Mouse (Mus musculus) frontal cortex, postnatal 10 days (tissue): Measurements from ENCODE around the gene Snd1.
A peak's percentile ranks its signal among the peaks of the same experiment; 100 is the strongest.

Source experiments
- DNase-seq, 2 experiments: peaks; one replicate each; pipeline ENCODE4 v3.0.0; 2022; ENCODE audit warnings: low spot score in 2 of 2, mixed read lengths in 1 of 2

Snd1 gene

DNA sequence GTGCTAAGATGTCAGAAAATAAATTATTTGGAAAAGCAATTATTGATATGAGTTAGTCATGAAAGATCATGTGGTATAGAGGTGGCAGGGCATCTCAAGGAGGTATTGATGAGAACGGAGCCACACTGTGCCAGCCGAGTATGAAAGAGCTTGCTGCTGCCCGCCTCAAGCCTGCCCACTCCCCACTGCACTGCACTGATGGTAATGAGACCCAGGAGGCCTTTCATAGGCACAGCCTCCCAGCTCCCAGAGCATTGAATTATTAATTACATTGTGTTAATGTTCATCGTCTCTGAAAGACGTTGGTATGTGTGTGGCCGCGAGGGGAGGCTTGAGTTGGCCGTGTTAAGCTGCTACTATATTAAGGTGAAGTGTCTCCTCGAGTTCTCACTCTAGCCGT, 390.2 kb downstream of the Snd1 start:
- DNase-seq: no peak

DNA sequence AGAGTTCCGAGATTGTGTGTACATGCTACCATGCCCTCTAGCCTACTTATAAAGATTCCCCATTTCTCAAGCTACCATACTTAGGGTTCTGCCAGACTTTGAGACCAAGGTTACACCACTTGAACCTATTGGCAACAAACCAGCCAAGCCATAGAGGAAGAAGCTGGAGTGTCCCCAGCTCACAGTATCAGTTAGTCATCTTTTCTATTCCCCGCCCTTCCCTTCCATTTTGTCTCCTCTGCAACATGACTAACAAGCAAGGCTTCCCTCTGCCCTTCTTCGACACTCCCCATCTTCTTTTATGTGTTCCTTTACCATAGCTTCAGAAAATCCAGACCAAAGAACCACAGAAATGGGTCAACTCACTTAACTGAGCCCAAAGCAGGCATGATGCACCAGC, 391.3 kb downstream of the Snd1 start:
- no peak for DNase-seq

DNA sequence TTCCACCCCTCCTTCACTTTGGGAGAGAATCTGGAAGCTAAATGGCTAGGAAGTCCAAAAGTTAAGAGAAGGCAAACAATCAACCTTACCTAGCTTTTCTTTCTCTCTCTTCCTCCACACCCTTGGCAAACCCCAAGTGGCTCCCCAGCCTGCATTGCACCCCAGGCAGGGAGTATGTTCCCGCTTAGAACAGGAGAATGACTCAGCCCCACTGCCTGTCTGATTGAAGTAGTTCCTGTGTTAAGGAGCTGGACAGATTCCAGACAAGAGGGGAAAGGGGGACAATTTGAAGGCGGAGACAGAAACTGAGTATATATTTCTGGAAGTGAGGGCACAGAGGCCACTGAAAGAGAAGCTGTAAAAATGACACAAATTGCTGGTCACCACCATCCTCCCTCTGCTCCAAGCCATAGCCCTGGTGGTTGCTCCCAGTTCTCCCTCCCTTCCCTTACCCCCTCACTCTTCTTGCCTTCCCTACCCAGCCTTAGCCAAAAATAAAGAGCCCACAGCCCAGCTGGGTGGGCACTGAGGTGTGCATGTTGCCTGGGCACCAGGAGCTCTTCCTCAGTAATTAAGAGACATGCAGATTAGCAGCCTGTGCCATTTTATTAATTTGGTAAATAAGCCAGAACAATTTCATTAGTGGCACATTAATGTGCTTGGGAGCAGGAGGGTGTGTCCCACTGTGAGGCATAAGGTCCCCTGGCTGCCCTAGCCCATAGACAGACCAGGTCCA, 392.7 kb downstream of the Snd1 start:
- no peak for DNase-seq

DNA sequence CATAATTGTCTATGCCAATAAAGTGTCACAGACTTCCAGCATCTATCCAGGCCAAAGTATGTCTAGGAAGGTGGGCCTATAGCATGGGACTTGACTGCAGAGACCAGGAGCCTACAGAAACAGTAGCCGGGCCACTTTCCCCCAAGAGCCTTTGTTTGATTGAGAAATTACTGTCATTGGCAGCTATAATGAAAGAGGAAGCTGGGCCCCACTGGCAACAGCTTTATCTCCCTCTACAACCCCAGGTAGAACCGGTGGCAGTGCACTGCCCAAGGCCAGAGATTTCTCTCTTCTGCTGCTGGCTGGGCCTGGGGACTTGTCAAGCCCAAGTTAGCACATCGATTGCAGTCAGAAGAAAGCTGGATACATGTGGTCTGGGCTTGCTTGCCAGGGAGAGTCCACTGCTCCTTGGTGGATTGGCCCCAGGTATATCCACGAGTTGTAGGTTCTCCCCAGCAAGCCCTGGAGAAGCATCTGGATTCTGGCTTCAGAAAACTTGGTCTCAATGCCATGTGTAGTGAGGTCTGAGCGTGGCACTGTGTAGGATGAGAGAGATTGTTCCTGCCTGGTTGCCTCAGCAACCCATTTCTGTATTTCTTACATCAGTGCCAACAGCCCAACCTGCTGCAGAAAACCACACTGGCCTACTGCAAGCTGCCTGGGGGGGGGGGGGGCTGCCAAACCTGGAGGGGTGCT, 396.9 kb downstream of the Snd1 start:
- DNase-seq: no peak

DNA sequence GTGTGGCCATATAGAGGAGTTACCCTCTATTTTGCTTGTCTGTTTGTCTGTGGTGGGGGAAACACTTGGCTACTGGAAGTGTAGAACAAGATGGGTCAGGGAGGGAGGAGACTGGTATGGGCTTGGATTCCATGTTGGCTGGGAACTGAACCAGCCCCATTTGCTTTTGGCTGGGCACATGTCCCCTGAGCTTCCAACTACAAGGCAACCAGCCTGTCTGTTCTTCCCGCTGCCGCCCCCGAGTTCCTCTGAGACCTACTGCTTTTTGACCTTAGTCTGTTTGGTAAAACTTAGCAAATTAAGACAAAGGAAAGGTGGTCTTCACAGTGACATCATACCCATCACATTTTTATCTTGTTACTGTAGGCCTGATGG, 397.5 kb downstream of the Snd1 start:
- no peak for DNase-seq

DNA sequence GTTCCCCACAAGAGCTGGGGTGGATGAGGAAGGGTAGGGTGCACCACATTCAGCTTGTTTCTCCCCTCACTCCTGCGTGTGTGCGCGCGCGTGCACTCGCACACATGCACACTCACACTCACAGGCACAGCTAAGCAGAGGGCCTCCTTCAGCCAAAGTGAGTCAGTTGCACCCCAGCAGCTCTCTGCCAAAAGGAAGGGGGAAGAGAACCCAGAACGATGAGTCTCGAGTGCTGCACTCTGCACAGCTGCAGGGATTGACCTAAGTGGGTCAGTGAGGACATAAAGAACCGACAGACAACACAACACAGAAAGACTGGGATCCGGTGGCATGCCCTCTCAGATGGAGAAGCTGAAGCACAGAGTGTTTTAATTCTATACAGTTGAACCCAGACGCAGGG, 399.1 kb downstream of the Snd1 start:
- no peak for DNase-seq

DNA sequence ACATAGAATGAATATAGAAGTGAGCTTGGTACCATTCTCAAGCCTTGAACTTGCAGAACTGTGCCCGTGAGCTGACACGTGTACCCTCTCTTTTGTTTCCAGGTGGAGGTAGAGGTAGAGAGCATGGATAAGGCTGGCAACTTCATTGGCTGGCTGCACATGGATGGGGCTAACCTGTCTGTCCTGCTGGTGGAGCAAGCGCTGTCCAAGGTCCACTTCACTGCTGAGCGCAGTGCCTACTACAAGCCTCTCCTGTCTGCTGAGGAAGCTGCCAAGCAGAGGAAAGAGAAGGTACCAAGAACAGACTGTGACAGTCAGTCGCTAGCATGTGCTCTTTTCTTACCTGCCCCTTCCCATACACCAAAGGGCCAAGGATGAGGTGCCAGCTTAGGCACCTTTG, 399.8 kb downstream of the Snd1 start:
- no peak for DNase-seq

DNA sequence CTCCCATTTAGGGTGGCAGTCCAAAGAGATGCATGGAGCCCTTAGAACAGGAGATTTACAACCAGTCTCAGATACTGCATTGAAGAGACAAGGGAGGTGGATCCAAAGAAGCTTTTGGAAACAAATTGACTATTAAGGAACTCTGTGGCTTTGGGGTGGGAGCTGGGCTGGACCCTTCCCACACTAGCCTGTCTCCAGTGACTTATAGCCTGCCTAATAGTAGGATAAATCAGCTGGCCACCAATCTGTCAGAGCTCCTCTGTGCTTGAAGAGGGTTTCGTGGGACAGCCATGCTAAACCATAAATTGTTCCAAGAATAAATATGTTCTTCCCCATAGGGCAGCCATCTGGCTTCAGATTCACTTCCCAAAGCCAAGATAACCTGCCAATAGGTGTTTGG, 400.4 kb downstream of the Snd1 start:
- no peak for DNase-seq

DNA sequence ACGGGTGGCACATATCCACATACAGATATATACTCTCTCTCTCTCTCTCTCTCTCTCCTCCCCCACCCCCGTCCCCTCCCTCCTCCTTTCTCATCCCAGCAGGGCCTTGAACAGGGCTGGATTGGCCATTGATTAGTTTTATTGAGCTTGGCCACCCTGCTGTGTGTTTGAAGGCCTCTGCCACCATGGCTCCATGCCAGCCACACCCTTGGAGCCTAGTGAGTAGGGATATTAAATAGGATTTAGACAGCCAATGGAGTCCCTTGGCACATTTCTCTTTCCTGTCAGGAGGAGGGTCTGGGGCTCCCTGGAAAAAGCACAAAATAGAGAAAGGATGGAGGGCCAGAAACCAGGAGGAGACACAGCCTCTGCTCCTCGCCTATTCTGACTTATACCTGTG, 401.6 kb downstream of the Snd1 start:
- no peak for DNase-seq

DNA sequence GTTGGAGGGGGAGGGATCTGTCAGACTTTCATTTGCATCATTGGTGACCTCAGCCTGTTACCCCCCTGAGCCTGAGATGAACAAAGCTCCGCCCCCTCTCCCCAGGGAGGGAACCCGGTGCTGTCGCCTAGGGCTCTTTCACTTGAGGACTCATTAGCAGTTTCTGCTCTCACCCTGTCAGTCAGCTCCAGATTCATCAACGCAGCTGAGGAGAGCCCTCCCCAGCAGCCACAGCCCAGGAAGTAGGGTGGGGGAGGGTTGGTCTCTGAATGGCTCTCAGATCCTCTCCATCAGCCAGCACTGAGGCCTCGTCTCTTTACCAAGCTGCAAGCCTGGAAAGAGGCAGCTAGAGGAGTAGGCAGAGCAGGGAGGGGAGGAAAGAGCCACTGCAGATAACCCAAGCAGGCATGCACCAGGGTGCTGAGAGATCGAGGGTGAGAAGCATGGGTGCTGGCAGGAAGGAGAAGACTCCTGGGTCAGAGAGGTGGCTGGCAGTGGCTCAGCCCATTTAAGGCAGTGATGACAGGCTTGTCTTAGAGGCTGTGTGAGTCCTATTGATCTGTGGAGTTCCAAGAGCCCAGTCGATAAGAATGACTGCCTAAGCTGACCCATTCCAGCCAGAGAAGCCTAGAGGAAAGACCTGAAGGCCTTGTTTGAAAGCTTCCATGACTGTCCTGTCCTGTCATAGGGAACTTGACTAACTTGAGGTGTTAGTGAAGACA, 403.2 kb downstream of the Snd1 start:
- DNase-seq: peak in 1 of 2 experiments; percentile 50

DNA sequence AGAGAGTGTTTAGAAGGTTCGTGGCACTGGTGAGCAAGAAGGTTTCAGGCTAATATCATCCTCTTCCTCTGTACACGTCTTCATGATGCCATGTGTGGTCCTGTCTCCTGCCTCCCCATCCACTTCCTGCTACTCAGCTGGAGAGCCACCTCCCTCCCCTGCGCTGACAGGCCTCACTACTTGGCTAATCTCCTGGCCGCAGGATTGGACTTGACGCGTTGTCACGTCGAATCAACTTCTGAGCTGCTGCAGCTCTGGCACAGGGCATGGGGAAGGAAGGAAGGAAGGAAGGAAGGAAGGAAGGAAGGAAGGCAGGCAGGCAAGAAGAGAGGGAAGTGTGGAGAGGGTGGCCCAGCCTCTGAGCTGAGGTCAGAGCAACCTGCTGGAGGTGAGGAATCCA, 404.4 kb downstream of the Snd1 start:
- no peak for DNase-seq

DNA sequence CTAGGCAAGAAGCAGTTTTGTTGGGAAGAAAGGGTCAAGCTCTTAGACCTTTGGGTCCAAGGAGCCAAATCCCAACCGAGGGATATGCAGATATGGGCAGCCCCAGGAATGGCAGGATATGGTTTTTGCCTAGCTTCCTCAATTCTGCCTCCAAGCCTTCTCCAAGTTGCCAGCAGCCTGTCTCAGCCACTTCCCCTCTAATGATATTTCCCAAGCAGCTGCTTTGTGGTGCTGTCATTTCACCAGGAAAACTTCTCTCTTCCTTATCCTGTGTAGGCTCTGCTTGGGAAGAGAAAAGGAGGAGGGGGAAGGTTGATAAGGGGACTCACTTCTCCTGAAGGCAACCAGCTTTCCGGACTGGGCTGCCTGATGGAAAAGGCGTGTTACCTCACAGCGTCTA, 406.0 kb downstream of the Snd1 start:
- no peak for DNase-seq

DNA sequence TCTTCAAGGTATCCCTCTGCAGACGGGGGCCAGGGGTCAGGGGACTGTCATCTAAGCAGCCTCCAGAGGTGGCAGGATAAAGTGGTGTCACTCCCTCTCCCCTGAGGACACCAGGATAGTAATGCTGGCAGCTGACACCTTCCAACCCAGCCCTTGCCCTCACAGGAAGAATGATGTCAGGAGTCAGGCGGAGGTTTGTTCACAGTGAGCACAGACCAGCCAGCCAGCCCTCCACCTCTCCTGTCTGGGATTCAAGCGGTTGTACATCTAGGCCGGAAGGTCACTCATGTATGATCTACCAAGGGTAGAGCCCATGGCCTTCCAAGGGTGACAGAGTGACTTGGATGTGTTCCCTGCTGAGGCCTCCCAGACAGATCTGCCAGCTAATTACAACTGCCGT, 408.6 kb downstream of the Snd1 start:
- no peak for DNase-seq

DNA sequence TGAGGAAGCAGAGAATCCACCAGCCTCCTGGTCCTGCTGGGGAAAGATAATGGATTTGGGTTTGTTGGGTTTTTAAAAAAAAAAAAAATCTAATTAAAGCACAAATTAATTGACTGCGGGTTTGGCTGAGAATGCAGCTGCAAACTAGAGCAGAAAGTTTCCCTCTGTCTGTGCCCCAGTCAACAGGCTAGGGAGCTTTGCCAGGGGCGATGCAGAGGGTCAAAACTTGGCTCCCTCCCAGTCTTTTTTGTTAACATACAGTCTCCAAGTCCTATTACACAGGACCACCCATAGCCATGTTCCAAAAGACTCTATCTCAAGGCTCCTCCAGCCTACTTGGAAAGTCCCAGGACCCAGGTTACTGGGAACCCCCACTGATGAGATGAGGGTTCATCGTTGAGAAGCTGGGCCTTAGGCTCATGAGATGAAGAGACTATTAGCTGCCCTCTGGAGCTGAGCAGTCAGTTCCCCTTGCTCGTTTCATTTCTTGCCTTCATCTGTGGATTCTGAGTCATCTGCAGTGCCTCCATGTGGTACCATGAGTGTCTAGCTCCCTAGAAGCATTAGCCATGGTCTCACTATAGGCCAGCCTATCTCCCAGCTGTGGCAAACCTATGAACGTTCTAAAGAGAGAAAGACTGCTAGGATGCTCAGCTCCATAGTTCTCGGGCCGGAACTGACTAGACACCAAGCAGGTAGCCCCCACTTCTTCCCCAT, 411.9 kb downstream of the Snd1 start:
- DNase-seq: no peak

DNA sequence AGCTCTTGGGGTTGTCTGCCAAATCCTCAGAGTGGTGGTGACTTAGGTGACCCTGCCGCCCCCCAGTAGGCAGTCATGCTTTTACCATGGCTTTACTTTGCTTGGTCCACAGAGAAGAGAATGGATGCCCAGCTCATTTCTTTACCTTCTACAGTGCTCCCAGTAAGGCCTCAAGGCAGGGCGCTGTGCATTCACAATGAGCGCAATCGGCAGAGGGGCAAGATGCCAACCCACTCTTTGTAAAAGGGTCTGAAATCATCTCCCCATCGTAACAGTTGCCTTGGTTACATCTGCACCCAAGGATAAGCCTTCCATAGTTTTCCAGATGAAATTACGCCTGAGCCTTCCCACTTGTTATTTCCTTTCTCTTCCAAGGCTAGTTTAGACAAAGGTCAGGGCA, 415.5 kb downstream of the Snd1 start:
- DNase-seq: peak in 1 of 2 experiments; percentile 40

DNA sequence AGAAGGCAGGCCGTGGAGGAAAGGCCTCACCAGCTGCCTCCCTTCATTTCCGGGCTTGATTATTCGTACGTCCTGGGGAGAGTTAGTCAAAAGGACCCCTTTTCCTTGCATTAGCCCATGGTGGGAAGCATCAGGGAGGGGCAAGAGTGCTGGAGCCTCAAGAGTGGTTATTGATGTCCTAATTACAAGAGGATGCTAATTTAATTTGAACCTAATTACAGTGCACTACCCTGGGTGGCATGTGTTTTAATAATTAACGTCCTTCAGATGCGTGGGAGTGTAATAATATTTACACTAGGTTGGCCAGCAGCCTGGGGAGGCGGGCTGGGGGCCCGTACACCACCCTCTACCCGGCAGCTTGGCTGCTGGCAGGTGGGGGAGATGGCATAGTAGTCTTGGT, 416.5 kb downstream of the Snd1 start:
- DNase-seq: no peak

DNA sequence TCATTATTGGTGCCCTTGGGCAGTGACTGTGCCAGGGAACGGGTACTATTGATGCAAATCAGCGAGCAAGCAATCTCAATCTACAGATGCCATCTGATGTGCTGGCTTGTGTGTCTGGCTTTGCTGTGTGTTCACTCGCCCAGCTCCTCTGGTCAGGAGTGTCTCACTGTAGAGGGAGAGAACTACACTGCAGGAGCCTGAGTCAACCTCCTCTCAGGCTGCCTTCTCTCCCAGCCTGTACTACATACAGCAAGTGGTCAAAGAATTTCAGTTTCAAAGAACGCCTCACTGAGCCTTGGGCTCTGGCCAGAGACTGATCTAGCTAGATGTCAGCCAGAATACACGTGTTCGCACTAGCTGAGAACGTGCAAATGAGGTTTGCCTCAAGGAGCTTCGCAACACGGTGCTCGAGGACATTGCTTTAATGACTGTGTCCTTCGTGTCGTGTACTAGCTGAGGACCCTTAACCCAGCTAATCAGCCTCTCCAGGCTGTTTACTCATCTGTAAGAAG, 420.1 kb downstream of the Snd1 start:
- DNase-seq: no peak

DNA sequence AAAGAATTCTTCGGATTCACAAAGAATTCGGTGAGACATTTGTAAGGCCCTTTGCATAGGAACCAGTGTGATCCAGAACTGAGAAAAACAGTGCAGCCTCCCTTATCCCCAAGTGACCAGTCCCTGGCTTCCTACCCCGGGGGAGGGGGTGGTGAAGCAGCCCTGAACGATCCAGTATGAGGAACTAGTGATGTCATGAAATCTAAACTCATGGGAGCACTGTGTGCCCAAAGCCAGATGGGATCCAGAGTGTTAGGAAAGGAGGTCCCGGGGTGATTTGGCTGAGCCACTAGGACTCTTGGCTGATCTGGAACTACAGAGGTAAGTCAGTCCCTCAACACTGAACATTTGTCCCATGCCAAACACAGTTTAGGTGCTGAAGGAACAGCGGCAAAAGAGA, 420.8 kb downstream of the Snd1 start:
- no peak for DNase-seq

DNA sequence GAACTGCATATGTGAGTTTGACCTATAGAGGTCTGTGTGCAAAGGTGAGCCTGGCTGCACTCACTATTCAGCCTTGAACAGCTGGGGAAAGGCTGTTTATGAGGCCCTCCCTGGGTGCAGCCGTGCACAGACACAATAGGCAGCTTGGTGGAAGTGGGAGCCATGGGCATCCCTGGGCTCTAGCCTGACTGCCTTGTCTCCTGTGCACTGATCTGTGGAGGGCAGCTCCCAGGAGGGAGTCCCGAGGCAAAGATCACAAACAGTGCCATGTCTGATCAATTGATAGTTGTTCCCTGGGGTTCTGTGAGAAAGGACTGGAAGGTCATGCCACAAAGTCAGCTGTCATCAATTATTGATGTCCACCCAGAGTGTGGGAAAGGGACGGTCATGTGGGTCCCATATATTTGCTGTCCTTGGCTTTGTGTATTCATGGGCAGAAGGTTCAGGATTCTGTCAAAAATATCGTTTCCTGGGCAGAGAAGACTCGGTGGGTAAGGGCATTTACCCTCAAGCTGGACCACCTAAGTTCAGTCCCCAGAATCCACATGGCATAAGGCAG, 421.9 kb downstream of the Snd1 start:
- DNase-seq: no peak

DNA sequence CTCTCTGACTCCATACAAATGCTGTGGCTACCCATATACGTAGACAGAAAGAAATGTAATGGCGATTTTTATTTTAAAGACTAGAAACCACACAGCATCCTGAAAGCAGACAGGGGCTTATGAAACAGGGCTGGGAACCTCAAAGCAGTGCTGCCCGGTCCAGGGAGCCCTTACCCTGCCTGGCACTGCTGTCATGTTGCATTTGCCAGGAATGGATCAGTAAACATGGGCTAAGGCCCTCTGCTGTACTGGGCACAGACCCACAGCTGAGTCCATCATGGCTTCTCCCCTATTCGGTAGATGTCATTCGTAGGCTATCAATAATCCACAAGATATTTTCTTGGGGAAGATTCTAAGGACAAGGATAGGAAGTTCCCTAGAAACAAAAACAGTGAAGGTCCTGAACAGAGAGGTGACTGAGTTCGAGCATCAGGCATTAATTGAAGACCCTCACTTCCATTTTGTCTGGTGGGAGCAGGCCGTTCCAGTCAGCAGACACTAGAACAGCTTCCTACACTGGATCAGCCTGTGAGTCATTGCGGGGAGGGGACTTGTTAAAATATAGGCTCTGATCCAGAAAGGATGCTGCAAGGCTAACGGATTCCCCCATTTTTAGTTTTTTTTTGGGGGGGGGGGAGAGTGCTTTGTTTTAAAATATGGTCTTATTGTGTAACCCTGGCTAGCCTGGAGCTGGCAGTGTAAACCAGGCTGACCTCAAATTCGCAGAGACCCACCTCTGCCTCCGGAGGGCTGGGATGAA, 422.6 kb downstream of the Snd1 start:
- DNase-seq: no peak

DNA sequence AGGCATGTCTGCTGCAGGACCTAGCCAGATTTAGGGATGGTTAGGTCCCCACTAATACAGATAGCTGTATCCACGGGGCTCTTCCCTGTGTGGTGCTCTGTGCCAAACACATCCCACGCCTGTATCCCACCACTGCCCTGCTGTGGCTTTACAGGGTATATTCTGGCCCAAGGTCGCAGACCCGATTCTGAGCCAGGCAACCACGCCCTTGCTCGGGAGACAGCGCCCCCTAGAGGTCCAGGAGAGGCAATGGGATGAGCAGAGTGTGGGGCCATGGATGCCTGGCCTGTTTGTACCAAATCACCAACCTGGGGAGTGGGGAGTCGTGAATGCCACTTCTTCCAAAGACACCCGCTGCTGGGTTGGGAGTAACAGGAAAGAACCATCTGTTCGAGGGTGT, 423.9 kb downstream of the Snd1 start:
- DNase-seq: peak in 1 of 2 experiments; percentile 43
